Mouse (Mus musculus): ENCODE measurements around the gene Pomt1. TPM values are rescaled to one million over a fixed set of nuclear protein-coding genes. Genes with fewer than 3 reads are reported as not detected.

Pomt1 gene
- polyA plus RNA-seq, 1 experiment from 2014 or later = 25.1 TPM

Other genes with a start within 250 kb of the Pomt1 start
- 3.9 and 6.0 TPM in 2 replicates for gene Fam78a, start 151.7 kb upstream of the Pomt1 start, polyA plus RNA-seq (2015; fragmentation: Nextera tagmentation; extraction: Ambion mirVana)
- 9.4 and 10.0 TPM in 2 replicates for gene Plpp7, start 141.1 kb upstream of the Pomt1 start, polyA plus RNA-seq (2015; fragmentation: Nextera tagmentation; extraction: Ambion mirVana)
- 54.0 and 56.2 TPM in 2 replicates for gene Prrc2b, start 85.5 kb upstream of the Pomt1 start, polyA plus RNA-seq (2015; fragmentation: Nextera tagmentation; extraction: Ambion mirVana)
- 66.9 and 67.1 TPM in 2 replicates for gene Uck1, start 23.6 kb downstream of the Pomt1 start, polyA plus RNA-seq (2015; fragmentation: Nextera tagmentation; extraction: Ambion mirVana)
- gene Golga2, start 50.8 kb downstream of the Pomt1 start, polyA plus RNA-seq (2015; fragmentation: Nextera tagmentation; extraction: Ambion mirVana) = 31.6 and 33.9 TPM in 2 replicates
- gene Swi5, start 51.5 kb downstream of the Pomt1 start, polyA plus RNA-seq (2015; fragmentation: Nextera tagmentation; extraction: Ambion mirVana) = 450 and 462 TPM in 2 replicates
- gene Ciz1, start 115.7 kb downstream of the Pomt1 start, polyA plus RNA-seq (2015; fragmentation: Nextera tagmentation; extraction: Ambion mirVana) = 54.6 and 57.3 TPM in 2 replicates
- 30.7 and 31.5 TPM in 2 replicates for gene Dnm1, start 116.7 kb downstream of the Pomt1 start, polyA plus RNA-seq (2015; fragmentation: Nextera tagmentation; extraction: Ambion mirVana)
- 71.6 and 71.9 TPM in 2 replicates for gene 1110008P14Rik, start 145.3 kb downstream of the Pomt1 start, polyA plus RNA-seq (2015; fragmentation: Nextera tagmentation; extraction: Ambion mirVana)
- 5.6 and 6.5 TPM in 2 replicates for gene Lcn2, start 151.7 kb downstream of the Pomt1 start, polyA plus RNA-seq (2015; fragmentation: Nextera tagmentation; extraction: Ambion mirVana)
- gene Ptges2, start 159.3 kb downstream of the Pomt1 start, polyA plus RNA-seq (2015; fragmentation: Nextera tagmentation; extraction: Ambion mirVana) = 28.3 and 29.8 TPM in 2 replicates
- 6.2 and 6.5 TPM in 2 replicates for gene Naif1, start 213.9 kb downstream of the Pomt1 start, polyA plus RNA-seq (2015; fragmentation: Nextera tagmentation; extraction: Ambion mirVana)
- gene Slc25a25, start 214.9 kb downstream of the Pomt1 start, polyA plus RNA-seq (2015; fragmentation: Nextera tagmentation; extraction: Ambion mirVana) = 20.8 and 22.1 TPM in 2 replicates

All from embryonic facial prominence, embryonic 15.5 days (tissue).